Comparison of ENCODE assay signal across 8 mouse cellular contexts in the genomic region with DNA sequence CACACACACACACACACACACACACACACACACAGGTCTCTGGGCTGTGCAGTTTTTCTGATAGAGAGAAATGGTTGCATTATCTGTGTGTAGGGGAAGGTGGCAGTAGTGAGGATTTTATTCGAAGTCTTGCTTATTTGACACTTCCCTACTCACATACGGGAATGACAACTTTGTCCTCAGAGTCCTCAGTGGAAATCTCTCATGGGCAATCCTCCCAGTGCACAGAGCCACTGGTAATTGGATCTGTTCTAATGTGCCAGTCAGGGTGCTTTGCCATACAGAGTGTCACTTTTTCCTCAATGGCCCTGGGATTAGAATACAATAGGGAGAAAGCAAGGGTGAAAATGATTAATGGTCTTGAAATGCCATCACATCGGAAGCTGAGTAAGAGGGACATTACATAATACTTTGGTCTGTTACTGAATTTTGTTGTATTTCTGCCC.
DNase-seq lines count a peak whose midpoint lies in the region; ATAC-seq and TF ChIP-seq lines count a peak whose summit lies in the region.

No protein-coding gene starts in this region.

- no peak overlapping the region for H3K27ac ChIP-seq in heart, embryonic 10.5 days
- H3K27ac ChIP-seq in neural tube, embryonic 14.5 days (ENCODE audit: low read depth, low read length): no peak overlapping the region
- no peak overlapping the region for H3K27ac ChIP-seq in stomach, postnatal 0 days (replicated peaks)

- H3K27me3 ChIP-seq in heart, embryonic 10.5 days (ENCODE audit: insufficient read depth, poor library complexity, severe bottlenecking): no peaks in the 10 kb centered on the region
- H3K27me3 ChIP-seq in neural tube, embryonic 14.5 days (ENCODE audit: control insufficient read depth, insufficient read depth, low read length): no peaks in the 10 kb centered on the region
- H3K27me3 ChIP-seq in stomach, postnatal 0 days (ENCODE audit: control insufficient read depth, insufficient read depth, low read length): no peaks in the 10 kb centered on the region

- H3K4me1 ChIP-seq in heart, embryonic 10.5 days: peaks cover 3% of the 10 kb centered on the region; the same call in 1 of the 2 replicates
- H3K4me1 ChIP-seq in neural tube, embryonic 14.5 days (ENCODE audit: control insufficient read depth, insufficient read depth, low read length): no peaks in the 10 kb centered on the region
- no peaks in the 10 kb centered on the region for H3K4me1 ChIP-seq in stomach, postnatal 0 days (replicated peaks; ENCODE audit: control insufficient read depth, insufficient read depth)

- peak; percentile 65 for TF ChIP-seq CTCF in stomach, postnatal 0 days (IDR thresholded peaks at IDR 0.05; ENCODE audit: low read depth)

- no peaks in the 10 kb centered on the region for H3K9me3 ChIP-seq in heart, embryonic 10.5 days
- no peaks in the 10 kb centered on the region for H3K9me3 ChIP-seq in neural tube, embryonic 14.5 days (ENCODE audit: control insufficient read depth, low read length)
- H3K9me3 ChIP-seq in stomach, postnatal 0 days (ENCODE audit: control insufficient read depth, low read length): no peaks in the 10 kb centered on the region

- H3K4me2 ChIP-seq in neural tube, embryonic 14.5 days (ENCODE audit: low read depth, low read length): no peak overlapping the region
- H3K4me2 ChIP-seq in stomach, postnatal 0 days (replicated peaks; ENCODE audit: low read depth): no peak overlapping the region

- no peak overlapping the region for H3K4me3 ChIP-seq in heart, embryonic 10.5 days
- H3K4me3 ChIP-seq in neural tube, embryonic 14.5 days (ENCODE audit: low read depth, low read length): no peak overlapping the region
- no peak overlapping the region for H3K4me3 ChIP-seq in stomach, postnatal 0 days (ENCODE audit: low read depth, low read length)

- WGBS in heart, embryonic 10.5 days: 51% methylated on average over 3 of the region's 3 CpGs
- WGBS in neural tube, embryonic 14.5 days: 46% methylated on average over 3 of the region's 3 CpGs
- WGBS in stomach, postnatal 0 days: 19% methylated on average over 3 of the region's 3 CpGs

- peak; percentile 32; the same call in 1 of the 2 replicates for ATAC-seq in neural tube, embryonic 14.5 days (ENCODE audit: low read depth)
- peak; percentile 65 for ATAC-seq in granulocyte monocyte progenitor cell, adult 5-6 weeks (replicated peaks; ENCODE audit: poor library complexity, severe bottlenecking)
- ATAC-seq in stomach, postnatal 0 days (ENCODE audit: low FRiP score, low TSS enrichment): peak; percentile 18; the same call in 1 of the 2 replicates

- DNase-seq in heart, adult 11 months: peak; percentile 89
- no peak for DNase-seq in heart, embryonic 10.5 days (ENCODE audit: low spot score)
- DNase-seq in neural tube, embryonic 10.5 days (ENCODE audit: extremely low spot score, low spot score): no peak
- DNase-seq in stomach, postnatal 0 days (ENCODE audit: low spot score): no peak
- DNase-seq in right cerebral cortex, postnatal 14 days: no peak
- no peak for DNase-seq in kidney, postnatal 10 days

- no peak for TF ChIP-seq EP300 in stomach, postnatal 0 days (optimal IDR thresholded peaks at IDR 0.05)

- no peaks in the 10 kb centered on the region for H3K36me3 ChIP-seq in heart, embryonic 10.5 days
- H3K36me3 ChIP-seq in neural tube, embryonic 14.5 days (ENCODE audit: control insufficient read depth, insufficient read depth, low read length): no peaks in the 10 kb centered on the region
- no peaks in the 10 kb centered on the region for H3K36me3 ChIP-seq in stomach, postnatal 0 days (ENCODE audit: control insufficient read depth, insufficient read depth, low read length)

- H3K9ac ChIP-seq in neural tube, embryonic 14.5 days (replicated peaks; ENCODE audit: low read depth, low read length): no peak overlapping the region
- no peak overlapping the region for H3K9ac ChIP-seq in stomach, postnatal 0 days (ENCODE audit: low read length)
